Mouse (Mus musculus) MEL (cell line): ENCODE data around the gene Mgam.

Experiments used
- MAX ChIP-seq: IDR thresholded peaks from 2 replicates; pipeline ENCODE4 v1.6.1; 2011; ENCODE audit warnings: low read length, improper control_type of control experiment
- POLR2A ChIP-seq, 2 experiments: IDR thresholded peaks; 2 replicates each; pipeline ENCODE4 v1.6.1; 2011 to 2012; ENCODE audit warnings: low read length in 2 of 2, mild to moderate bottlenecking in 2 of 2, control low read depth in 1 of 2, improper control_type of control experiment in 1 of 2, low read depth in 1 of 2, moderate library complexity in 1 of 2; ENCODE audit not compliant: control insufficient read depth in 1 of 2, insufficient read depth in 1 of 2, poor library complexity in 1 of 2
- ZNF384 ChIP-seq: IDR thresholded peaks from 2 replicates; pipeline ENCODE4 v1.6.1; 2012; ENCODE audit warnings: low read depth, mild to moderate bottlenecking, inconsistent platforms, low read length, improper control_type of control experiment

DNA sequence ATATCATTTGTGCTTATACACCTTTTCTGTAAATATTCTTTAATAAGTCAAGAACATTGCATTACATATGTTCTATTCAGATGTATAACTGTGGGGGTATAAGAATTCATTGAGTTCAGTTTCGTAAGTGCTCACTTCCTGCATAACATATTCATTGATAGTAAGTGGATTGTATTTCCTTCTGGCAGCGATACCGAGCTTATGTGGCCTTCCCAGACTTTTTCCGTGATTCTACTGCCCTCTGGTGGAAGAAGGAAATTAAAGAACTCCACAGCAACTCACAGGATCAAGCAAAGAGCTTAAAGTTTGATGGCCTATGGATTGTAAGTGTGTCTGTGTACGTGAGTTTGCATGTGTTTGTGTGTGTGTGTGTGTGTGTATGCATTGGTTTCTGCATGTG is 60.5 kb downstream of the Mgam start:
- TF ChIP-seq ZNF384 (no peak), POLR2A (IDR thresholded peaks at IDR 0.05; ENCODE audit: control insufficient read depth in 1 of 2, insufficient read depth in 1 of 2, low read depth in 1 of 2, low read length in 2 of 2, poor library complexity in 1 of 2) (no peak), MAX (no peak)
